In the genomic region with DNA sequence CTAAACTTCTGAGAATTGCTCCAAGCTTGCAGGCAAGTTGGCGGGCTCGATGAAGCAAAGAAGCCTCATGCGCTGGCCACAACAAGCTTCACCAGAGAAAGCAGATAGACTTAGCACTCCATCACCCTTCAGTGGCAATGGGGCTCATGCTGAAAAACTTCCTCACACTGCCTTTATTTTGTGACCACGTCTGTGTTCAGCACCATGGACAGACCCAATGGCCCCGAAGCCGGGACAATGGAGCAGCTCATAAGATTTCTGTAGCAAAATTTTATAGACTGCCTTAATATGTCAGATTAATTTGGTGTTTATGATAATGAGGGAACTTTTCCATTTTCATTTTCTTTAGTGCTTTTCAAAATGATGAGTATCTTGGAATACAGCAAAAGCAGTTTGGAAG, we compare ENCODE assay signal across 11 mouse cellular contexts. TPM values are rescaled to one million over a fixed set of nuclear protein-coding genes. Genes with fewer than 3 reads are reported as not detected.
DNase-seq lines count a peak whose midpoint lies in the region; ATAC-seq and TF ChIP-seq lines count a peak whose summit lies in the region.
"Had no signal": no experiment of that assay in that cellular context is flagged by ENCODE, and none has a peak within 500 bp of the region (broad histone marks: within the 10 kb centered on the region; RNA-seq: fewer than 3 reads in every experiment).

No protein-coding gene starts in this region.

- H3K9ac ChIP-seq in heart, postnatal 0 days (replicated peaks; ENCODE audit: low read depth, low read length) = no peak overlapping the region
- no peak overlapping the region for H3K9ac ChIP-seq in heart, embryonic 11.5 days (ENCODE audit: low read depth, low read length)
- no peak overlapping the region for H3K9ac ChIP-seq in neural tube, embryonic 15.5 days (replicated peaks)

- H3K27ac ChIP-seq in heart, postnatal 0 days (ENCODE audit: low read depth) = no peak overlapping the region
- H3K27ac ChIP-seq in heart, embryonic 11.5 days (ENCODE audit: low read depth, low read length) = no peak overlapping the region
- no peak overlapping the region for H3K27ac ChIP-seq in neural tube, embryonic 15.5 days (replicated peaks)
- H3K27ac ChIP-seq: heart, embryonic 10.5 days had no signal

- TF ChIP-seq CTCF in heart, postnatal 0 days (IDR thresholded peaks at IDR 0.05; ENCODE audit: low read depth) = no peak

- no peaks in the 10 kb centered on the region for H3K4me1 ChIP-seq in heart, postnatal 0 days (ENCODE audit: control insufficient read depth, insufficient read depth)
- H3K4me1 ChIP-seq in heart, embryonic 11.5 days (ENCODE audit: control insufficient read depth, insufficient read depth, low read length) = no peaks in the 10 kb centered on the region
- no peaks in the 10 kb centered on the region for H3K4me1 ChIP-seq in neural tube, embryonic 15.5 days
- H3K4me1 ChIP-seq: heart, embryonic 10.5 days had no signal

- no peak for ATAC-seq in heart, postnatal 0 days (ENCODE audit: insufficient read depth, low read depth)
- no peak for ATAC-seq in heart, embryonic 11.5 days (replicated peaks; ENCODE audit: insufficient number of reproducible peaks, low FRiP score, low TSS enrichment)
- ATAC-seq in neural tube, embryonic 15.5 days (ENCODE audit: low FRiP score) = no peak

- H3K79me2 ChIP-seq in myocyte (ENCODE audit: control insufficient read depth, insufficient read depth) = no peaks in the 10 kb centered on the region

- DNase-seq in heart, postnatal 0 days (ENCODE audit: low spot score) = peak; percentile 27
- peak; percentile 55 for DNase-seq in neural tube, embryonic 10.5 days (ENCODE audit: extremely low spot score, low spot score)
- DNase-seq in embryo, embryonic 10 days (ENCODE audit: low spot score) = peak; percentile 70
- DNase-seq in MN1 (ENCODE audit: low spot score) = no peak
- no peak for DNase-seq in left cerebral cortex, adult 9 months (ENCODE audit: low spot score in 2 of 2)
- DNase-seq: layer of hippocampus, adult 9-11 months; right cerebral cortex, postnatal 4 days had no signal

- H3ac ChIP-seq in myocyte (ENCODE audit: control insufficient read depth, insufficient read length) = no peak overlapping the region

- H3K27me3 ChIP-seq in heart, postnatal 0 days (ENCODE audit: control insufficient read depth, insufficient read depth, low read length) = no peaks in the 10 kb centered on the region
- no peaks in the 10 kb centered on the region for H3K27me3 ChIP-seq in heart, embryonic 11.5 days (ENCODE audit: control insufficient read depth, insufficient read depth, low read length)
- no peaks in the 10 kb centered on the region for H3K27me3 ChIP-seq in neural tube, embryonic 15.5 days (replicated peaks)
- H3K27me3 ChIP-seq in myocyte (ENCODE audit: control insufficient read depth, insufficient read depth, insufficient read length) = no peaks in the 10 kb centered on the region

- WGBS in heart, postnatal 0 days = 29% methylated on average over 6 of the region's 6 CpGs
- 29% methylated on average over 6 of the region's 6 CpGs for WGBS in heart, embryonic 11.5 days (ENCODE audit: insufficient replicate concordance)
- WGBS in neural tube, embryonic 15.5 days = 40% methylated on average over 6 of the region's 6 CpGs

- TF ChIP-seq POLR2A in myocyte (IDR thresholded peaks at IDR 0.05; ENCODE audit: insufficient read length, low read depth) = no peak

- H3K9me3 ChIP-seq in heart, postnatal 0 days (replicated peaks; ENCODE audit: control insufficient read depth, low read length) = no peaks in the 10 kb centered on the region
- H3K9me3 ChIP-seq in heart, embryonic 11.5 days (replicated peaks; ENCODE audit: control insufficient read depth, low read length) = no peaks in the 10 kb centered on the region
- no peaks in the 10 kb centered on the region for H3K9me3 ChIP-seq in neural tube, embryonic 15.5 days (replicated peaks)
- H3K9me3 ChIP-seq: heart, embryonic 10.5 days had no signal

- H3K36me3 ChIP-seq in heart, postnatal 0 days (replicated peaks; ENCODE audit: control insufficient read depth, insufficient read depth, low read length) = no peaks in the 10 kb centered on the region
- H3K36me3 ChIP-seq in heart, embryonic 11.5 days (ENCODE audit: control insufficient read depth, insufficient read depth, low read length) = no peaks in the 10 kb centered on the region
- no peaks in the 10 kb centered on the region for H3K36me3 ChIP-seq in neural tube, embryonic 15.5 days
- no peaks in the 10 kb centered on the region for H3K36me3 ChIP-seq in myocyte (ENCODE audit: control insufficient read depth, insufficient read depth)
- H3K36me3 ChIP-seq: heart, embryonic 10.5 days had no signal

- H3K4me3 ChIP-seq in heart, postnatal 0 days (ENCODE audit: low read depth, low read length) = no peak overlapping the region
- no peak overlapping the region for H3K4me3 ChIP-seq in heart, embryonic 11.5 days (ENCODE audit: low read depth, low read length)
- H3K4me3 ChIP-seq in neural tube, embryonic 15.5 days (replicated peaks) = no peak overlapping the region
- no peak overlapping the region for H3K4me3 ChIP-seq in myocyte
- H3K4me3 ChIP-seq: heart, embryonic 10.5 days had no signal

- H3K4me2 ChIP-seq in heart, postnatal 0 days (ENCODE audit: low read depth, low read length) = no peak overlapping the region
- no peak overlapping the region for H3K4me2 ChIP-seq in heart, embryonic 11.5 days
- no peak overlapping the region for H3K4me2 ChIP-seq in neural tube, embryonic 15.5 days
- H3K4me2 ChIP-seq in myocyte (ENCODE audit: low read depth) = no peak overlapping the region

- TF ChIP-seq EP300 in heart, postnatal 0 days (IDR thresholded peaks at IDR 0.05; ENCODE audit: low read depth) = no peak

TF ChIP-seq in myocyte, 11 proteins besides CTCF, POLR2A, EP300 and RAD21:
- TF ChIP-seq MAX (IDR thresholded peaks at IDR 0.05; ENCODE audit: low read depth) = no peak
- TF ChIP-seq SRF (IDR thresholded peaks at IDR 0.05; ENCODE audit: control insufficient read depth, insufficient read length, low read depth) = no peak
- peak; percentile 32 for TF ChIP-seq REST (IDR thresholded peaks at IDR 0.05; ENCODE audit: insufficient read depth, insufficient read length)
TF ChIP-seq in myocyte: peak in this region for 1.

RNA-seq across cellular contexts. Expression of a gene that starts 21.6 kb away (rescaled TPM):
- total RNA-seq in heart, postnatal 0 days (2014; rRNA removed; ENCODE audit: low replicate concordance) = 21.4 and 29.8 TPM in 2 replicates
- polyA plus RNA-seq in heart, postnatal 0 days (2015; fragmentation: Nextera tagmentation; extraction: Ambion mirVana) = 18.7 and 19.0 TPM in 2 replicates
- 41.6 and 44.2 TPM in 2 replicates for polyA plus RNA-seq in heart, embryonic 11.5 days (2014; fragmentation: Nextera tagmentation; extraction: Ambion mirVana)
- polyA plus RNA-seq in neural tube, embryonic 15.5 days (2015; fragmentation: Nextera tagmentation; extraction: Ambion mirVana) = 48.6 and 53.9 TPM in 2 replicates
- polyA plus RNA-seq in myocyte (2012; fragmentation: generic; extraction: Trizol) = 0.26 TPM

Comparison
In these comparisons a context has a peak if more than half of its experiments do, and no peak if none do; other contexts are left out.
1. DNase-seq: peak in heart, postnatal 0 days (single experiment), neural tube, embryonic 10.5 days (single experiment) and embryo, embryonic 10 days (single experiment); none in MN1 (single experiment) and left cerebral cortex, adult 9 months (0 of 2).
2. RNA of a gene that starts 21.6 kb away (polyA plus RNA-seq): 48.6 to 53.9 TPM in neural tube, embryonic 15.5 days, 41.6 to 44.2 TPM in heart, embryonic 11.5 days and 18.7 to 19.0 TPM in heart, postnatal 0 days; 0.26 TPM in myocyte (single experiment); every median in the first group is over 10 times any median in the second.